Mouse (Mus musculus): Measurements from ENCODE around the gene Mettl26. TPM values are rescaled to one million over a fixed set of nuclear protein-coding genes. Genes with fewer than 3 reads are reported as not detected.

Gene Mettl26
- 36.1 and 44.4 TPM in 2 replicates for polyA plus RNA-seq (2015; fragmentation: Nextera tagmentation; extraction: Ambion mirVana)

GRCm38 (mm10) chr17:25874721-25875170 is at the start of gene Mettl26:
Gene Mettl26, plus strand, starts transcription at chr17:25875074.

DNA sequence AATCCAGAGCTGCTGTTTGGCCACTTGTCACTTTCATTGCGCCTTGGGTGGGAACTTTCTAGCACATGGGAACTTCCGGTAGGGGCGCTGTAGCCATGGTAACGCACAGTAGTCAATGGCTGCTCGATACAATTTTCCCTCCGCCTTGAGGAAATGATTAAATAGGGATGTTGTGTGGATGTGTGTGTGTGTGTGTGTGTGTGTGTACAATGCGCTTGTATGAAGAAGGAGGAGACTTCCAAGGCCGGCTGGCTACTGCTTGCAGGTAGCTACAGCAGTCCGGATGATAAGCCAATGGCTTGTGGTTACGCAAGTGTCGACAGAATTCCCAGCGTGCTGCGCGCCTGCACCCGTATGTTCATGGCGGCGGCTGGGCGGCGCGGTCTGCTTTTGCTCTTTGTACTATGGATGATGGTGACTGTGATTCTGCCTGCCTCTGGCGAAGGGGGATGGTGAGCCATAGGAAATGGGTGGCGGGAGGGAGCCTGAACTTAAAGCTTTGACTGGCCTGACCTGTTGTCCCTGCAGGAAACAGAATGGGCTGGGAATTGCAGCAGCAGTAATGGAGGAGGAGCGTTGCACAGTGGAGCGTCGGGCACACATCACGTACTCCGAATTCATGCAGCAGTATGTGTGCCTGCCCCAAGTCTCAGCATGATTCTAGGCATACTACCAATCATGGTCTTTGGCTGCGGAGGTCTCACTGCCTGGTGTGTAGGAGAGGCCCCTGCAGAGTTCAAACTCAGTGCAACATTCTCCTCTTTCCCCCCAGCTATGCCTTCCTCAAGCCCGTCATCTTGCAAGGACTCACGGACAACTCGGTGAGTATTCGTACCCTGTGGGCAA is 45.9 kb upstream of the Mettl26 start, which contains the start of gene Jmjd8:
Gene Jmjd8, plus strand, starts transcription at position 156 of the 846 bp plus-strand sequence.

DNA sequence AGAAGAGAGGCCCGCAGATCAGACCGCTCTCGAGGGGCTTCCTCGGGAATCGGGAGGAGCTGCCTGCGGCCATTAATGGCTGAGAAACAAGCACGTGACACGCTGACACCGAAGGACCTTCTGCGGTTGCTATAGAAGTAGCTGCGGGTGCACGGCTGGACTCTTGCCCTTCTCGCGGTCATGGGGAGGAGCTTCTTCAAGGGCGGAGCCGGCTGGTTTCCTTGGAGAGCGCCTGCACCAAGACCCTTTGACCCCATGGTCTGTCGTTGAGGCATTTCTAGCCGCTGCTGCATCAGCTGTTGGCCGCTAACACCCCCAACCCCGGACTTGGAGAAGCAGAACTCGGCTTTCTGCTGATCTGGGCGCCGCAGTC is 41.6 kb upstream of the Mettl26 start, which contains the start of gene Stub1:
Gene Stub1, minus strand, starts transcription at position 114 of the 373 bp plus-strand sequence.

GRCm38 (mm10) chr17:25837076-25837410 is 37.8 kb upstream of the Mettl26 start, which contains the start of gene Rhbdl1:
Gene Rhbdl1, minus strand, starts transcription at chr17:25837295.

DNA sequence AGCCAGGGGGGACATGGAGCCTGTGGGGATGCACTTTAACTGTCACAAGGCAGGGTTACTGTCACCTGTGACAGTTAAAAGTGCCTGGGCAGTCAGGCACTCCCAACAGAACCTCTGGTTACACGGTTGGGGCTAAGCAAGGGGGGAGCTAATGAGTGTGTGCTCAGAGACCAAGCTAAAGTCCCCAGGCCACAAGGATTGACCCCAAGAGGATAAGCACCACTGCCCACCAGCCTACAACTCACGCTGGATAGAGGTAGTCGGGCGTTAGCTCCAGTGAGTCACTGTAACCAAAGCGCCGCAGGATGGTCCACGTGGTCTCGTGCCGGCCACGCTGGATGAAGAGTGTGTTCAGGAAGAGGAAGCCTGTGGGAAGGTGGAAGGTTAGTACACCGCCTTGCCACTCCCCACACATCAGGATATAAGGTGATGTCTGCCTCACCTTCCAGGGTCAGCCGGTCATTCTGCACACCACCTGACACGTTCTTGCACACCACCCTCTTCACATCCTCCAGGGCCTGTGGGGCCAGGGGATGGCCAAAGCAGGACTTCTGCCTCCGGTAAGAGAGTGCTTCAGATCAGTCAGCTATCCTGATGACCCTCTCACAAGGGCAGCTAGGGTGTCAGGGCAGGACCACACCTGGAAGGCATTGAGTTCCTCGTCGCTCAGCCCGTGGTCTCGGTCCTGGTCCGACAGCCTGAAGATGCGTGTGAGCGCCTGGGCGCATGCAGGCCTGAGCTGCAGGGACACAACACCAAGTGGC is 33.6 kb upstream of the Mettl26 start, which contains the start of gene Gm20683:
Gene Gm20683, minus strand, starts transcription at position 647 of the 764 bp plus-strand sequence.

GRCm38 (mm10) chr17:25844396-25844901 is 30.4 kb upstream of the Mettl26 start, which contains the start of gene Rhot2:
Gene Rhot2, minus strand, starts transcription at chr17:25844851.

DNA sequence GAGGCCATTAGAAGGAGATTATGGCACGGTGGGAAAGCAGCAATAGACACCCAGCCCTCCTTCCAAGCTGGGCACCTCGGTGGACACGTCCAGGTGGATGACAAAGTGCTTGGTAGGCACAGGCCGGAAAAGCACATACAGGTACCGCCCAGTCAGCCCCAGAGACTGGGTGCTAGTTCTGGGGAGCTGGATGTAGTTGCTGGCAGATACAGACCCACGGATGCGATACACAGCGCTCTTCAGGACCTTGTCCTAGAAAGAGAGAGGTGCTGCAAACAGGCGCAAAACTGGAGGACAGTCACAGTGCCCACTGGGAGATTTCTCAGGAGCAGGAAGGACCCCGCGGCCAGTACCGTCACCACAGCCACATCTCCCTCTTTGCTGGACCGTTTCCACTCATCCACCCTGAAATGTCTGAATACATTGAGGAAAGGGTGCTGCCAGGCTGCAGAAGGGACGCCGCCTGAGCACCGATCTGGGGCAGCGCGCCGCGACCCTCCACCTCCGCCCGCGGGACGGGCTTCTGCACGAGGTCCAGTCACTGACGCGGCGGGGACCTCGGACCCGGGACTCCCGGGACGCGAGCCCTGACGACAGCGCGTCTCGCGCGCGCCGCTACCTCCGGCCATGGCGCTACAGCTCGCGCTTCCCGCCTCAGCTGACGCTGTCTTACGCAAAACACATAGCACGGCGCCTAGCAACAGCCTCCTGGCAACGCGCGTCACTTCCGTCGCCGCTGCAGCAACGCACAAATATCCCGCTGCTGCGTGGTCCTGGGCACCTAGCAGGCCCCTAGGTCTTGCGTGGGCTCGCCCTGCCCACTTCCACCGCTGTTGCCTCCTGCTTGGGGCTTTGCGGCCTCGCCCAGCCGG is 13.8 kb upstream of the Mettl26 start, which contains the start of gene Wdr90:
Gene Wdr90, minus strand, starts transcription at position 670 of the 872 bp plus-strand sequence.

DNA sequence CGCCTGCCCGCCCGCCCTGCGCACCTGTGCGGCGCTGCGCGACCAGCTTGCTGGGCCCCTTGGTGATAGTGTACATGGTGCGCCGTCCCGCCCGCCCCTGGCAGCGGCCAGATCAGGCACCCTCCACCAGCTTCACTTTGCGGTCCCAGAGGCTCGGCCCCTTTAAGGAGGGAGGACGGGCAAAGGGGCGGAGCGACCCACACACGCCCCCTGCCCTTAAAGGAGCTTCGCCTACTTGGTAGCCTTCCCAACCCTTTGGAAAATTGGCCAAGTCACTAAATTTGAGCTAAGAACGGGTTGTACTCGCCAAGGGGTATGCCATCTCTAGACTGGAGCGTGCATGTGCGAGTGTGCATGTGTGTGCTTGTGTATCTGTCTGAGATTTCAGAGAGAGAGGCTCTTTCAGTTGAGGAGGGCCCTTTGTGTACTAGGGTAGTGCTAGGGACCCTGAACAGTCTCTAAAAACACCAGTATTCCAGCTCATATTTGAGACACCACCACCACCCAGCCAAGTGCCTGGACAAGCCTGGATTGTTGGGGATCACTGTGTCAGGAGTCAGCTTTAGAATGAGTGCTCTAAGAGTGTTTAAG is 6.2 kb upstream of the Mettl26 start, which contains the start of gene Mcrip2:
Gene Mcrip2, minus strand, starts transcription at position 164 of the 591 bp plus-strand sequence.

GRCm38 (mm10) chr17:25880196-25880910 is 5.5 kb downstream of the Mettl26 start, which contains the start of gene Wfikkn1:
Gene Wfikkn1, minus strand, starts transcription at chr17:25880858.

GRCm38 (mm10) chr17:25919144-25919785 is 44.4 kb downstream of the Mettl26 start, which contains the start of gene Rab40c:
Gene Rab40c, minus strand, starts transcription at chr17:25919727.

Small RNA genes within 50 kb of the gene (microRNA-seq; reads per million reads assigned to microRNA genes)
- not detected for gene Mir3082

Other genes with a start within 250 kb of the Mettl26 start
- 0.63 and 2.2 TPM in 2 replicates for gene Gng13, start 157.9 kb upstream of the Mettl26 start, polyA plus RNA-seq (2015; fragmentation: Nextera tagmentation; extraction: Ambion mirVana)
- 6.3 and 7.4 TPM in 2 replicates for gene Chtf18, start 147.7 kb upstream of the Mettl26 start, polyA plus RNA-seq (2015; fragmentation: Nextera tagmentation; extraction: Ambion mirVana)
- 8.7 and 12.9 TPM in 2 replicates for gene Rpusd1, start 147.4 kb upstream of the Mettl26 start, polyA plus RNA-seq (2015; fragmentation: Nextera tagmentation; extraction: Ambion mirVana)
- gene Mslnl, start 139.0 kb upstream of the Mettl26 start, polyA plus RNA-seq (2015; fragmentation: Nextera tagmentation; extraction: Ambion mirVana), result 0.06 and 0.07 TPM in 2 replicates
- 160 and 189 TPM in 2 replicates for gene Msln, start 120.7 kb upstream of the Mettl26 start, polyA plus RNA-seq (2015; fragmentation: Nextera tagmentation; extraction: Ambion mirVana)
- gene Narfl, start 101.3 kb upstream of the Mettl26 start, polyA plus RNA-seq (2015; fragmentation: Nextera tagmentation; extraction: Ambion mirVana), result 19.4 and 20.0 TPM in 2 replicates
- 37.6 and 41.6 TPM in 2 replicates for gene Haghl, start 89.4 kb upstream of the Mettl26 start, polyA plus RNA-seq (2015; fragmentation: Nextera tagmentation; extraction: Ambion mirVana)
- 0.24 and 0.27 TPM in 2 replicates for gene Ccdc78, start 88.5 kb upstream of the Mettl26 start, polyA plus RNA-seq (2015; fragmentation: Nextera tagmentation; extraction: Ambion mirVana)
- 79.0 and 85.2 TPM in 2 replicates for gene Fam173a, start 82.2 kb upstream of the Mettl26 start, polyA plus RNA-seq (2015; fragmentation: Nextera tagmentation; extraction: Ambion mirVana)
- gene AC134908.4, start 79.4 kb upstream of the Mettl26 start, polyA plus RNA-seq (2015; fragmentation: Nextera tagmentation; extraction: Ambion mirVana), result 0.25 TPM in 1 of 2 replicates, not detected in the other
- gene Metrn, start 77.9 kb upstream of the Mettl26 start, polyA plus RNA-seq (2015; fragmentation: Nextera tagmentation; extraction: Ambion mirVana), result 22.7 and 22.9 TPM in 2 replicates
- gene Fbxl16, start 66.0 kb upstream of the Mettl26 start, polyA plus RNA-seq (2015; fragmentation: Nextera tagmentation; extraction: Ambion mirVana), result 1.4 and 1.8 TPM in 2 replicates
- gene Wdr24, start 51.4 kb upstream of the Mettl26 start, polyA plus RNA-seq (2015; fragmentation: Nextera tagmentation; extraction: Ambion mirVana), result 10.9 and 11.6 TPM in 2 replicates
- 29.1 and 29.4 TPM in 2 replicates for gene Jmjd8, start 46.2 kb upstream of the Mettl26 start, polyA plus RNA-seq (2015; fragmentation: Nextera tagmentation; extraction: Ambion mirVana)
- 207 and 208 TPM in 2 replicates for gene Stub1, start 41.7 kb upstream of the Mettl26 start, polyA plus RNA-seq (2015; fragmentation: Nextera tagmentation; extraction: Ambion mirVana)
- 5.1 and 6.3 TPM in 2 replicates for gene Rhbdl1, start 37.8 kb upstream of the Mettl26 start, polyA plus RNA-seq (2015; fragmentation: Nextera tagmentation; extraction: Ambion mirVana)
- 1.8 and 2.3 TPM in 2 replicates for gene Gm20683, start 33.3 kb upstream of the Mettl26 start, polyA plus RNA-seq (2015; fragmentation: Nextera tagmentation; extraction: Ambion mirVana)
- 9.2 and 11.0 TPM in 2 replicates for gene Rhot2, start 30.2 kb upstream of the Mettl26 start, polyA plus RNA-seq (2015; fragmentation: Nextera tagmentation; extraction: Ambion mirVana)
- 5.9 and 6.2 TPM in 2 replicates for gene Wdr90, start 13.6 kb upstream of the Mettl26 start, polyA plus RNA-seq (2015; fragmentation: Nextera tagmentation; extraction: Ambion mirVana)
- 13.1 and 18.2 TPM in 2 replicates for gene Mcrip2, start 6.3 kb upstream of the Mettl26 start, polyA plus RNA-seq (2015; fragmentation: Nextera tagmentation; extraction: Ambion mirVana)
- 0.12 and 0.22 TPM in 2 replicates for gene Wfikkn1, start 5.8 kb downstream of the Mettl26 start, polyA plus RNA-seq (2015; fragmentation: Nextera tagmentation; extraction: Ambion mirVana)
- 16.7 and 18.7 TPM in 2 replicates for gene Rab40c, start 44.7 kb downstream of the Mettl26 start, polyA plus RNA-seq (2015; fragmentation: Nextera tagmentation; extraction: Ambion mirVana)
- 27.5 and 29.1 TPM in 2 replicates for gene Pigq, start 69.9 kb downstream of the Mettl26 start, polyA plus RNA-seq (2015; fragmentation: Nextera tagmentation; extraction: Ambion mirVana)
- not detected in 2 replicates for gene Nhlrc4, start 69.9 kb downstream of the Mettl26 start, polyA plus RNA-seq (2015; fragmentation: Nextera tagmentation; extraction: Ambion mirVana)
- gene A930017K11Rik, start 77.5 kb downstream of the Mettl26 start, polyA plus RNA-seq (2015; fragmentation: Nextera tagmentation; extraction: Ambion mirVana), result 0.07 TPM in 1 of 2 replicates, not detected in the other
- 13.4 and 16.2 TPM in 2 replicates for gene Capn15, start 110.7 kb downstream of the Mettl26 start, polyA plus RNA-seq (2015; fragmentation: Nextera tagmentation; extraction: Ambion mirVana)
- 7.8 and 8.2 TPM in 2 replicates for gene Rab11fip3, start 194.5 kb downstream of the Mettl26 start, polyA plus RNA-seq (2015; fragmentation: Nextera tagmentation; extraction: Ambion mirVana)
- 74.4 and 84.5 TPM in 2 replicates for gene Decr2, start 215.3 kb downstream of the Mettl26 start, polyA plus RNA-seq (2015; fragmentation: Nextera tagmentation; extraction: Ambion mirVana)
- 21.8 and 22.5 TPM in 2 replicates for gene Nme4, start 220.5 kb downstream of the Mettl26 start, polyA plus RNA-seq (2015; fragmentation: Nextera tagmentation; extraction: Ambion mirVana)
- 3.1 and 4.2 TPM in 2 replicates for gene Tmem8, start 238.2 kb downstream of the Mettl26 start, polyA plus RNA-seq (2015; fragmentation: Nextera tagmentation; extraction: Ambion mirVana)
- 116 and 122 TPM in 2 replicates for gene Mrpl28, start 248.4 kb downstream of the Mettl26 start, polyA plus RNA-seq (2015; fragmentation: Nextera tagmentation; extraction: Ambion mirVana)